Mouse (Mus musculus) liver, embryonic 13.5 days (tissue): ENCODE results near the gene Suclg1. TPM values are rescaled to one million over a fixed set of nuclear protein-coding genes. Genes with fewer than 3 reads are reported as not detected.

Experiments used
- ATAC-seq: fragments of 200-750 bp; cut with Nextera tagmentation; 2 replicates; pipeline ENCODE4 v1.8.0; 2017; ENCODE audit warnings: low read depth, mild to moderate bottlenecking, moderate number of reproducible peaks, moderate library complexity
- DNase-seq: peaks from one replicate; pipeline ENCODE4 v3.0.0; 2022
- H3K27ac ChIP-seq: fragments of 300-500 bp; sonication (generic); 2 replicates; pipeline ENCODE4 v1.5.1; 2015; ENCODE audit warnings: moderate library complexity, mild to moderate bottlenecking, inconsistent platforms
- H3K27me3 ChIP-seq: fragments of 300-500 bp; sonication (generic); 2 replicates; pipeline ENCODE4 v1.6.1; 2015; ENCODE audit warnings: mild to moderate bottlenecking, inconsistent platforms
- H3K36me3 ChIP-seq: fragments of 300-500 bp; sonication (generic); 2 replicates; pipeline ENCODE4 v1.6.1; 2015; ENCODE audit warnings: mild to moderate bottlenecking, inconsistent platforms
- H3K4me1 ChIP-seq: fragments of 300-500 bp; sonication (generic); replicated peaks from 2 replicates; pipeline ENCODE4 v1.6.1; 2015; ENCODE audit warnings: inconsistent platforms
- H3K4me2 ChIP-seq: fragments of 300-500 bp; sonication (generic); 2 replicates; pipeline ENCODE4 v1.6.1; 2015; ENCODE audit warnings: inconsistent platforms, mild to moderate bottlenecking, moderate library complexity
- H3K4me3 ChIP-seq: fragments of 300-500 bp; sonication (generic); replicated peaks from 2 replicates; pipeline ENCODE4 v1.5.1; 2015; ENCODE audit warnings: mild to moderate bottlenecking, inconsistent platforms
- H3K9ac ChIP-seq: fragments of 300-500 bp; sonication (generic); 2 replicates; pipeline ENCODE4 v1.6.1; 2015; ENCODE audit warnings: mild to moderate bottlenecking, inconsistent platforms
- H3K9me3 ChIP-seq: fragments of 300-500 bp; sonication (generic); replicated peaks from 2 replicates; pipeline ENCODE4 v1.6.1; 2016; ENCODE audit warnings: inconsistent platforms
- WGBS: fragments of 180-500 bp; shearing (Covaris S2); methylation state at CpG from one replicate; pipeline ENCODE4 v1.1.7; 2015; ENCODE audit not compliant: insufficient replicate concordance; 5-methylcytosine and 5-hydroxymethylcytosine counted together
- polyA plus RNA-seq: library from polyadenylated mRNA; unstranded; fragments of >200 nt; fragmentation: Nextera tagmentation; extraction: Ambion mirVana; gene quantifications from 2 replicates; pipeline ENCODE4 v1.2.1, GENCODE M21; 2015

Gene Suclg1
- polyA plus RNA-seq, result 131 and 141 TPM in 2 replicates

DNA sequence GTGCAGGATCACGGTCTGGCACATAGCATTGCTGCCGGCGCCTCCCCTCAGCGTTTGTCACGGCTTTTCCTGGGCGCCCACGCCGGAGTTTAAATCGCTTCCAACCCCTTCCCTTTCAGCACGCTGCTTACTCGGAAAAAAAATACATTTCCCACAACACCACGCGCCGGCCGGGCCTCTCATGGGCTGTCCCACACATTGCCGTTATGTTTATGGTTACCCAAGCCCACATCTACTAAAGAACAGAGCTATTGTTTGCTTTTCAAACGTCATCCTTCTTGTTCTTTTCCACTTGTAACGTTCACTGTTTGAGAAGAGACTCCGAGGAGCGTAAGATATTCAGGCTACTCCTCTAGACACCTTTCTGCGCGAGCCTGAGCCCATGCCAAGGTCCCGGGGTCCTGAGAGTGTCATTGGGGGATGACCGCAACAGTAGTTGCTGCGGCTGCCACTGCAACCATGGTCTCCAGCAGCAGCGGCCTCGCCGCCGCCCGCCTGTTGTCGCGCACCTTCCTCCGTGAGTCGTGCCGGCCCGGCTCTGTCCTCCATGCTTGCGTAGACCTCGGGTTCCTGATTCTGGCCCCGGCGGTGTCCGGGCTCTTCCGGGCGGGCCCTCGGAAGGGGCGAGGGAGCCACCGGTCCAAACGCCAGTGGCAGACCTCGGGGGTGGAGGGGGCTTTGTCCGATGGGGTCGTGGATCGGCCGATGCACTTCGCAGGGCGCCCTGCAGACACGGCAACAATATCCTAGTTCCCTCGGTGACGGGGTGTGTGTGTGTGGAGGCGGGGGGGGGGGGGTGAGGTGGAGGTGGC, at the start of gene Suclg1:
Gene Suclg1, plus strand, starts transcription at position 146 of the 812 bp plus-strand sequence.
- peak within 1 kb of the TSS; percentile 93 for H3K9ac ChIP-seq
- H3K36me3 ChIP-seq, result 0 out of 2 replicates have a peak, but pooled peaks cover 7% of the 10 kb centered on the region
- 1% methylated on average over 57 of the region's 58 CpGs for WGBS
- no peaks in the 10 kb centered on the region for H3K9me3 ChIP-seq
- H3K27me3 ChIP-seq, result no peaks in the 10 kb centered on the region
- H3K4me1 ChIP-seq, result peaks cover 31% of the 10 kb centered on the region
- ATAC-seq (peak; percentile 92), DNase-seq (peak; percentile 78)
- peak within 1 kb of the TSS; percentile 77 for H3K4me2 ChIP-seq
- peak within 1 kb of the TSS; percentile 73 for H3K27ac ChIP-seq
- peak within 1 kb of the TSS; percentile 92 for H3K4me3 ChIP-seq

DNA sequence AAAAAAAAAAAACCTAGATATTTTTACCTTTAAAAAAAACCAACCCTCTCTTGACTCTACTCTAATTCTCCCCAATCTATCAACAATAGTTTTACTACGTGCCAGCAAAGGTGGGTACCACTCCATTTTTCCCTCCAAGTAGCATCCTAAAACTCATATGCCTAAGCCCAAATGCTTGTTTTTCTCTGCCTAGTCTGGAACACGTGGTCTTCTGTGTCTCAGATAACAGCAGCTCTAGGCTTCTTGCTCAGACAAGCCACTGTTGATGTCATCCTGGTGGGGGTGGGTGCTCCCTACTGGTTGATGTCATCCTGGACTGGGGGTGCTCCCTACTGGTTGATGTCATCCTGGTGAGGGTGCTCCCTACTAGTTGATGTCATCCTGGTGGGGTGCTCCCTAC, 44.5 kb upstream of the Suclg1 start:
- Histone ChIP-seq H3K36me3 (no peaks in the 10 kb centered on the region), H3K27ac (no peak overlapping the region), H3K9ac (no peak overlapping the region), H3K4me1 (no peaks in the 10 kb centered on the region), H3K4me3 (no peak overlapping the region), H3K9me3 (no peaks in the 10 kb centered on the region), H3K4me2 (no peak overlapping the region), H3K27me3 (no peaks in the 10 kb centered on the region)
- ATAC-seq, result no peak
- WGBS, result 41% methylated on average over 2 of the region's 2 CpGs
- DNase-seq, result no peak

DNA sequence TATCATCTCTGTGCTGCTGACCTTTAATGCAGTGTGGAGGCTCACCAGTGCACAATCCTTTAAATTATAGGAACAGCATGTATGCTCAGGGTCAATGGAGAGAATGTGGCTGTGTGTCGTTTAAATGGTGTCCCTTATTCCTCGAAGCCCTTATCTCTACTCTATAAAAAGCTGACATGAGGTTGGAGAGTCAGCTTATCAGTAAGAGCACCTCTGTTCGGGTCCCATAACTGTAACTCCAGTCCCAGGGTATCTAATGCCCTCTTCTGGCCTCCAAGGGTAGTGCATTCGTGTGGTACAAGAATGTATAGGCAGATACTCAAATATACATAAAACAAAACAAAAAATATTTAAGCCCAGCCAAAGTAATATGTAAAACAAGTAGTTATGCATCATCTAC, 43.2 kb upstream of the Suclg1 start:
- Histone ChIP-seq H3K9ac (no peak overlapping the region), H3K27ac (no peak overlapping the region), H3K36me3 (no peaks in the 10 kb centered on the region), H3K4me2 (no peak overlapping the region), H3K4me3 (no peak overlapping the region), H3K4me1 (no peaks in the 10 kb centered on the region), H3K27me3 (no peaks in the 10 kb centered on the region), H3K9me3 (no peaks in the 10 kb centered on the region)
- WGBS, result 32% methylated on average over 4 of the region's 4 CpGs
- DNase-seq (no peak), ATAC-seq (no peak)

DNA sequence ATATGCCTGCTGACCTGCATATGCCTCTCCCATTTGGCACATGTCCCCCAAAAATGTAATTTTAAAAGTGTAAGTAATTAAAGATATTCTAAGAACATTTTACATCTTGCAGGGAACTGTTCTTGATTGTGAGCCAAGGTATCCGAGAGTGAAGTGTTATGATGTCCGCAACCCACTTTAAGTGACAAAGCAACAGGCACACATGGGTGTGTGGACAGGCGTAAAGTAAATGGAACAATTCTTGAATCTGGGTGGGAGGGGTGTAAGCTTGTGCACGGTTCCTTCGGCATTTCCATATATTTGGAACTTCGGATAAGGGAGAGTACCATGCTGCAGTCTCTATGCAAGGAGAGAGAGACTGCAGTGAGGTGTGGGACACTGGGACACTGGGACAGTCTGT, 38.6 kb upstream of the Suclg1 start:
- H3K9me3 ChIP-seq, result no peaks in the 10 kb centered on the region
- no peaks in the 10 kb centered on the region for H3K36me3 ChIP-seq
- no peaks in the 10 kb centered on the region for H3K27me3 ChIP-seq
- ATAC-seq (no peak), DNase-seq (no peak)
- H3K9ac ChIP-seq, result no peak overlapping the region
- no peak overlapping the region for H3K4me3 ChIP-seq
- H3K27ac ChIP-seq, result no peak overlapping the region
- H3K4me1 ChIP-seq, result 0 out of 2 replicates have a peak, but pooled peaks cover 3% of the 10 kb centered on the region
- WGBS, result 75% methylated on average over 6 of the region's 6 CpGs
- H3K4me2 ChIP-seq, result no peak overlapping the region

DNA sequence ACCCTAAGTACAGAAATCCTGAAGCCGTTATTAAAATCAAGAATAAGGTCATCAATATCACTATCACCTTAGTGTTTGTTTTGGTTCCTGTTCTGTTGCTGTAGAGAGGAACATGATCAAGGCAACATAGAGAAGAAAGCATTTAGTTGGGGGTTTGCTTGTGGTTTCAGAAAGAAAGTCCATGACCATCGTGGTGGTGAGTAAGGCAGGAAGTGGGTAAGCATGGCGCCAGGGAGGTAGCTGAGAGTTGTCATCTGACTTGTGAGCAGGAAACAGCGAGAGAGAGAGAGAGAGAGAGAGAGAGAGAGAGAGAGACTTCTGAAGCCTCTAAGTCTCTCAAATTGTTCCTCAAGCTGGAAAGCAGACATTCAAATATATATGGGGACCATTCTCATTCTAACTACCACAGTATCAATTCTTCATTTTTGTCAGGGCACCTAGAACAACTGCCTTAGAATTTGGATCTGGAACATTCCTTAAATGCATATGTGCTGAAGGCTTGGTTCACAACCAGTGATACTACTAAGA, 37.7 kb upstream of the Suclg1 start:
- H3K4me3 ChIP-seq, result no peak overlapping the region
- 0 out of 2 replicates have a peak, but pooled peaks cover 3% of the 10 kb centered on the region for H3K4me1 ChIP-seq
- DNase-seq, result no peak
- H3K9me3 ChIP-seq, result no peaks in the 10 kb centered on the region
- no peak overlapping the region for H3K9ac ChIP-seq
- no peaks in the 10 kb centered on the region for H3K36me3 ChIP-seq
- no peak for ATAC-seq
- no peak overlapping the region for H3K27ac ChIP-seq
- H3K27me3 ChIP-seq, result no peaks in the 10 kb centered on the region
- H3K4me2 ChIP-seq, result no peak overlapping the region
- WGBS, result 25% methylated on average over 4 of the region's 4 CpGs

DNA sequence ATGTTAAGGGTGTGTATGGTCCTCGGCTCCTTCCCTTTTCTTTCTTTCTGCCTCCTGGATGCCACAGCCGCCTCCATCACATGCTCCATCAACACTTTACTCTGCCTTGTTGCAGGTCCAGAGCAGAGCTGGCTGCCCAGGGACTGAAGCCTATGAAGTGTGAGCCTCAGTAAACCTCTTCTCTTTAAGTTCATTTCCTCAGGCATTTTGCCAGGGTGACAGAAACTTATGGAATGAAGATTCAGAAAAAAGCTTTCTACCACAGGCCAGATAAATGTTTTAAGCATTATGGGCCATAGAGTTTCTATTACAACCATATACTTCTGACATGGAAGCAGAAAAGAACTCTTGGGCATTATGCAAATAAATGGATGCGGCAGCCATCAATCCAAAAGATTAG, 37.1 kb upstream of the Suclg1 start:
- Histone ChIP-seq H3K27me3 (no peaks in the 10 kb centered on the region), H3K27ac (no peak overlapping the region), H3K4me1 (0 out of 2 replicates have a peak, but pooled peaks cover 3% of the 10 kb centered on the region), H3K36me3 (no peaks in the 10 kb centered on the region), H3K9me3 (no peaks in the 10 kb centered on the region), H3K4me3 (no peak overlapping the region), H3K4me2 (no peak overlapping the region), H3K9ac (no peak overlapping the region)
- 60% methylated on average over 3 of the region's 3 CpGs for WGBS
- DNase-seq (no peak), ATAC-seq (no peak)

DNA sequence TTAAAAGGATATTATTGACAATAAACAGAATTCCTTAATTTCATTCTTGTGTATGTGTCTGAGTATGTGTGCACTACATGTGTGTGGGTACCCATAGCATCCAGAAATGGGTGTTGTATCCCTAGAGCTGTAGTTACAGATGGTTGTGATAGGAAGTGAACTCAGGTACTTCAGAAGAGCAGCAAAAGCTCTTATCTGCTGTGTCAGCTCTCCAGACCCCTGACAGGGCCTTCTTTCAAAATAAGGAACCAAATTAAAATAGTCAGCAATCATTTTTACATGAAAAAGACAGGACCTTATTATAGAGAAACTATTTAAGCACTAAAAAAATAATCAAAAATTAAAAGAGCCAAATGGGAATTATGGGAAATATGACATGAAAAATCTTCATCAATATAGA, 36.6 kb upstream of the Suclg1 start:
- H3K4me2 ChIP-seq, result no peak overlapping the region
- no peaks in the 10 kb centered on the region for H3K36me3 ChIP-seq
- ATAC-seq, result no peak
- H3K4me1 ChIP-seq, result 0 out of 2 replicates have a peak, but pooled peaks cover 3% of the 10 kb centered on the region
- no peak for DNase-seq
- no peak overlapping the region for H3K9ac ChIP-seq
- no peak overlapping the region for H3K4me3 ChIP-seq
- no peaks in the 10 kb centered on the region for H3K9me3 ChIP-seq
- no peak overlapping the region for H3K27ac ChIP-seq
- H3K27me3 ChIP-seq, result no peaks in the 10 kb centered on the region

DNA sequence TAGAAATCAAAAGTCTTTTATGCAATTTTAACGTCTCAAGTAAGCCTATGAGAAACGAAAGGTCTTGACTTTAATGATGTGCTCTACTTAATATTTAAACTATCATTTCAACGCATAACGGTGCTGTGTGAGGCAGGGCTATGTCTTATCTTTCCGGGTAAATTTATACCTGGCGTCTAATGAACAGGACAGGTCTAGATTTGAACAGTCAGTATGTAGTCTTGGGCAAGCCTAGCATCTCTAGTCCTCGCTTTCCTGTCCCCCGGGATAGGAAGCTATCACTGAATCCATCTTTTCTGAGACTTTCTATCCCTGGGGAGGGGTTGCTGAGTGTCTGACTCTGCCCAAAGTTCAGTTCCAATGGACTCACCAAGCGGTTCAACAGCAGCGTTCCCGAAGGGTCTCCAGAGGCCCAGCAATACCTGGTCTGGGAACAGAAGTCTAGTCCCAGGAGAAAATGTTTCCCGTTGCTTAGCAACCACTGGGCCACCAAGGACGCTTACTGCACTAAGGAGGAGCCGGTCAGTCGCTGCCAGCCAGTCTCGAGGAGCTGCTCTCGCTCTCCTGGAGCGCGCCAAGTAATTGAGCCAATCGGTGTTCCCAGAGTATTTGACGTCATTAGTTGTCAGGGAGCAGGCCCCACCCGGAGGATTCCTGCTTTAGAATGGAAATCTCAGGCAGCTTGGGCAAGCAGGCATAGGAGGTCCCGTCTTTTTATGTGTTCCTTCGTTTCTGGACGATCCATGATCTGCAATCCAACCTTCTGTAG, 26.8 kb upstream of the Suclg1 start, which contains the start of gene Dnah6:
Gene Dnah6, minus strand, starts transcription at position 463 of the 769 bp plus-strand sequence.
- ATAC-seq (peak; percentile 94), DNase-seq (peak; percentile 77)
- 0 out of 2 replicates have a peak within 1 kb of the TSS, but pooled peaks have one; percentile 30 for H3K9ac ChIP-seq
- no peaks in the 10 kb centered on the region for H3K27me3 ChIP-seq
- H3K9me3 ChIP-seq, result no peaks in the 10 kb centered on the region
- H3K27ac ChIP-seq, result no peak within 1 kb of the TSS; the same call in 1 of the 2 replicates
- H3K4me1 ChIP-seq, result 0 out of 2 replicates have a peak, but pooled peaks cover 5% of the 10 kb centered on the region
- H3K4me2 ChIP-seq, result peak within 1 kb of the TSS; percentile 66
- 40% methylated on average over 25 of the region's 25 CpGs for WGBS
- H3K4me3 ChIP-seq, result peak within 1 kb of the TSS; percentile 46
- no peaks in the 10 kb centered on the region for H3K36me3 ChIP-seq

DNA sequence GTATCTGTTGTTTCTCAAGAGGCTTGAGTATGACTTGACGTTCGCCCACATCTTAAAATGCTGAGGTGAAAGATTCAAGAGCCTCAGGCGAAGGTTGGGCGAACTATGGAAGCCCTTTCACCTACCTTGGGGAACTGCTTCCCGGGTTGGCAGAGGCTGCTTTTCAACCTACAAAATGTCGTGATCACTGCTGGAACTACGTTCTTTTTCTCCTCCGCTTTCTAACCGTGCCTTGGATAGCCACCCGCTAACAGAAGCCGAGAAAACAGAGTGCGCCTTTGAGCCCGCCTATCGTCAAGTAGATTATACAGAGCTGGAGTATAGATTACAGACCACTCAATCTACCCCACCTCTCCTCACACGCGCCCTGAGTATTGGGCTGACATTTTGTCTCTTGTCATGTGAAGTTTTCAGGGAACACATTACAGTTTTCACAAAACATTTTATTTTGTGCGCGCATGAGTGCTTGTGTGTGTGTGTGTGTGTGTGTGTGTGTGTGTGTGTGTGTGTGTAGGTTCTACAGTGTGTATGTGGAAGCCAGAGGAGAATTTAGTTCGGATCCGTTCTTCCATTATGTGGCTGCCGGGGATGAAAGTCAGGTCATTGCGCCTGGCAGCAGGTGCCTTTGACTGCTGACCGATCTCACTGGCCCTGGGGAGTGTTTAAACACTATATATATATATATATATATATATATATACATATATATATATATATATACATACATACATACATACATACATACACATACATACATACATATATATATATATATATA, 26.0 kb upstream of the Suclg1 start:
- 0 out of 2 replicates have a peak, but pooled peaks cover 5% of the 10 kb centered on the region for H3K4me1 ChIP-seq
- peak overlapping the region; percentile 66 for H3K4me2 ChIP-seq
- H3K27ac ChIP-seq, result no peak overlapping the region; the same call in 1 of the 2 replicates
- no peaks in the 10 kb centered on the region for H3K36me3 ChIP-seq
- H3K4me3 ChIP-seq, result peak overlapping the region; percentile 46
- ATAC-seq, result peak; percentile 75
- DNase-seq, result peak; percentile 23
- no peaks in the 10 kb centered on the region for H3K9me3 ChIP-seq
- WGBS, result 44% methylated on average over 23 of the region's 23 CpGs
- H3K9ac ChIP-seq, result 0 out of 2 replicates have a peak overlapping the region, but pooled peaks have one; percentile 30
- no peaks in the 10 kb centered on the region for H3K27me3 ChIP-seq

DNA sequence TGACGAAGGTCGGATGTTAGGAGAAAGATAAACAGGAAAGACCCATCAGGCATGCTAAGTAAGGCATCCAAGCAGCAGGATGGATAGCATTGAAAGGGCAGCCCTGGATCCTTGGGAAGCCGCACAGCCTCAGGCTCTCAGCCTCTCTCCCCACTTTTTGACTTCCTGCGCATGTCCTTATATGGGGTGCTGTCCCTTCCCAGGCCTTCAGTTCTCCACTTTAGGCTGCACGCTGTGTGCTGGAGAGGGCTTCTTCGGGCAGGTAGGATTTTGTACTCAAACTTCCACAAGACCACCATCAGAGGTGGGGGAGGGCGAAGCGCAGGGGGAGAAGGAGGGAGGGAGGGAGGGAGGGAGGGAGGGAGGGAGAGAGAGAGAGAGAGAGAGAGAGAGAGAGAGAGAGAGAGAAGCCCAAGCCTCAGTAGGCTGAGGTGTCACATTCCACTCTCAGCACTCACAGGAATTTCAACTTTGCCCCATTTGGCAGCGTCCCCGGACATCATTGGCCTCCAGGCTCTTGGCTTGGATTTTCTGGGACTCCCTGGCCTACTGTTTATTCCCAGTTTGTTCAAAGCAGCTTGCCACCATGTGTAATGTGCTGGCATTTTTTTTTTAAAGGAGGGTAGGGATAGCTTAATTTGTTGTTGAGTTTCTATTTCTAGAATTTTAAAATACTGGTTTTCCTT, 25.2 kb upstream of the Suclg1 start:
- Histone ChIP-seq H3K4me1 (peaks cover 5% of the 10 kb centered on the region; the same call in 1 of the 2 replicates), H3K36me3 (no peaks in the 10 kb centered on the region), H3K4me2 (no peak overlapping the region), H3K9ac (no peak overlapping the region), H3K4me3 (no peak overlapping the region), H3K9me3 (no peaks in the 10 kb centered on the region), H3K27me3 (no peaks in the 10 kb centered on the region), H3K27ac (no peak overlapping the region)
- ATAC-seq (0 out of 2 replicates have a peak, but pooled peaks have one; percentile 25), DNase-seq (no peak)
- 45% methylated on average over 10 of the region's 10 CpGs for WGBS
